Mouse (Mus musculus): ENCODE measurements at regions not wholly inside any gene's neighbourhood (a gene's known extent, or its start where the extent isn't known, plus 50 kb on each side); places are given as distances from the start of the nearest gene placed in this dataset.

- no peak for DNase-seq (ENCODE audit: low read depth, low spot score)
These were observed 137.3 kb downstream of the Il15 start for GRCm38 (mm10) chr8:82265745-82266144.

GRCm38 (mm10) chr8:82262196-82262595 is 140.8 kb downstream of the Il15 start:
- no peak for DNase-seq (ENCODE audit: low read depth, low spot score)

GRCm38 (mm10) chr8:82260613-82261012 is 142.4 kb downstream of the Il15 start:
- DNase-seq (ENCODE audit: low read depth, low spot score) = no peak

- no peak for DNase-seq (ENCODE audit: low read depth, low spot score)
These were observed 147.2 kb downstream of the Il15 start for GRCm38 (mm10) chr8:82255815-82256214.

- DNase-seq (ENCODE audit: low read depth, low spot score) = no peak
These were observed 150.6 kb downstream of the Il15 start for GRCm38 (mm10) chr8:82252406-82252805.

- DNase-seq (ENCODE audit: low read depth, low spot score) = no peak
These were observed 153.0 kb downstream of the Il15 start for GRCm38 (mm10) chr8:82249841-82250577.

- no peak for DNase-seq (ENCODE audit: low read depth, low spot score)
These were observed 158.9 kb downstream of the Il15 start for GRCm38 (mm10) chr8:82244076-82244475.

- no peak for DNase-seq (ENCODE audit: low read depth, low spot score)
These were observed 173.1 kb downstream of the Il15 start for GRCm38 (mm10) chr8:82229883-82230282.

GRCm38 (mm10) chr8:82201746-82202145 is 201.3 kb downstream of the Il15 start:
- no peak for DNase-seq (ENCODE audit: low read depth, low spot score)

GRCm38 (mm10) chr8:82200176-82200575 is 202.8 kb downstream of the Il15 start:
- DNase-seq (ENCODE audit: low read depth, low spot score) = no peak

- DNase-seq (ENCODE audit: low read depth, low spot score) = no peak
These were observed 206.5 kb downstream of the Il15 start for GRCm38 (mm10) chr8:82196504-82196903.

- peak; percentile 46 for DNase-seq (ENCODE audit: low read depth, low spot score)
These were observed 207.9 kb downstream of the Il15 start for GRCm38 (mm10) chr8:82195112-82195511.

GRCm38 (mm10) chr8:82191011-82191410 is 212.0 kb downstream of the Il15 start:
- no peak for DNase-seq (ENCODE audit: low read depth, low spot score)

GRCm38 (mm10) chr8:82187138-82187880 is 215.7 kb downstream of the Il15 start:
- no peak for DNase-seq (ENCODE audit: low read depth, low spot score)

- DNase-seq (ENCODE audit: low read depth, low spot score) = no peak
These were observed 219.0 kb downstream of the Il15 start for GRCm38 (mm10) chr8:82184022-82184421.

Data from telencephalon, adult 2 months (tissue).